Mouse (Mus musculus): ENCODE data around the gene Edc3. TPM values are rescaled to one million over a fixed set of nuclear protein-coding genes. Genes with fewer than 3 reads are reported as not detected.
A peak's percentile ranks its signal among the peaks of the same experiment; 100 is the strongest.

Gene Edc3
- polyA plus RNA-seq (2012; ENCODE audit: insufficient read depth, low replicate concordance), result 1.1 and 2.8 TPM in 2 replicates

DNA sequence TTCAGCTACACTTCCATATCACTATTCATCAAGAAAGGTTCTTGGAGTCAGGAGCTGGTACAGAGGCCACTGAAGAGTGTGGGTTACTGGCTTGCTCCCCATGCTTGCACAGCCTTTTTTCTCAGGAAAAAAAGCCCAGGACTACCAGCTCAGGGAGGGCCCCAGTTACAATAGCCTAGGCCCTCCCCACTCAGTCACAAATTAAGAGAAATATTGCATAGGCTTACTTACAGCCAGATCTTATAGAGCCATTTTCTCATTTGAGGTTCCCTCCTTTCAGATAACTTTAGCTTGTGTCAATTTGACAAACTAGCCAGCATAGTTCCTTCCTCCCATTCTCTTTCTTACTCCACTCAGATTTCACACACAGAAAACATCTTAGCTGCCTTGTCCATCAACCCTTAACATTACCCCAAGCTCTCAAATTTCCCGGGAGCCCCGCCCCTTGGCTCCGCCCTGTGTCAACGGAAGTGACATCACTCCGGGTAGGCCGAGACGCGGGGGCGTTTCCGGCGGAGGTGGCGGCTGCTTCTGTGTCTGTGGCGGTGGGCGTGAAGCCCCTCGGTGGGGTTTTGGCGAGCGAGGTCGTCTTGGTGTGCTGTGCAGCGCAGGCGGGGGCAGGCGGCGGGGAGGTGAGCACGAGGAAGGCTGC lies at the start of gene Edc3:
TSS of gene Edc3 (plus strand) at position 473 of the 652 bp plus-strand sequence.
- H3K4me1 ChIP-seq, result peaks cover 35% of the 10 kb centered on the region
- peak within 1 kb of the TSS; percentile 99 for H3K4me3 ChIP-seq (replicated peaks)
- TF ChIP-seq GATA1 (IDR thresholded peaks at IDR 0.05; ENCODE audit: borderline replicate concordance, low read length) (no peak), FLI1 (IDR thresholded peaks at IDR 0.05; ENCODE audit: low read length) (peak; percentile 78)
- H3K27me3 ChIP-seq (replicated peaks), result no peaks in the 10 kb centered on the region
- peaks cover 17% of the 10 kb centered on the region for H3K36me3 ChIP-seq (replicated peaks; ENCODE audit: low read length)
- no peaks in the 10 kb centered on the region; the same call in 1 of the 2 replicates for H3K9me3 ChIP-seq

DNA sequence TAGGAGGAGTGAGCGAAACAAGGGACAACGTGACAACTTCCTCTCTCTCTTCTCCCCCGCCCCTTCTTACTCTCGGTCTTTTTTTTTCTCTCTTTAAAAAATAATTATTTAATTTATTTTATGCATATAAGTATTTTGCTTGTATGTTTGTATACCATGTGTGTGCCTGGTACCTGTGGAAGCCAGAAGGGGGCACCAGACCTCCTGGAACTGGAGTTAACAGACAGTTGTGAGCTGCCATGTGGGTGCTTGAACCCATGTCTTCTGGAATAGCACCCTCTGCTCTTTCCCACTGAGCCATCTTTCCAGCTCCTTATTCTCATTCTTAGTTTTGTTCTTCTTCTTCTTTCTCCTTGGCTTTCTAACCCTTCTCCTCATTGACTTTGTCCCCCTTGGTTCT lies 49.4 kb upstream of the Edc3 start:
- peaks cover 7% of the 10 kb centered on the region; the same call in 1 of the 2 replicates for H3K9me3 ChIP-seq
- H3K36me3 ChIP-seq (replicated peaks; ENCODE audit: low read length), result no peaks in the 10 kb centered on the region
- no peak for TF ChIP-seq GATA1 (IDR thresholded peaks at IDR 0.05; ENCODE audit: borderline replicate concordance, low read length)
- TF ChIP-seq FLI1 (IDR thresholded peaks at IDR 0.05; ENCODE audit: low read length), result no peak
- H3K4me1 ChIP-seq, result peaks cover 48% of the 10 kb centered on the region
- no peaks in the 10 kb centered on the region for H3K27me3 ChIP-seq (replicated peaks)
- no peak overlapping the region for H3K4me3 ChIP-seq (replicated peaks)

GRCm38 (mm10) chr9:57659774-57660173 lies 48.6 kb upstream of the Edc3 start:
- no peaks in the 10 kb centered on the region for H3K36me3 ChIP-seq (replicated peaks; ENCODE audit: low read length)
- H3K27me3 ChIP-seq (replicated peaks), result no peaks in the 10 kb centered on the region
- H3K4me3 ChIP-seq (replicated peaks), result no peak overlapping the region
- peaks cover 7% of the 10 kb centered on the region; the same call in 1 of the 2 replicates for H3K9me3 ChIP-seq
- TF ChIP-seq FLI1 (IDR thresholded peaks at IDR 0.05; ENCODE audit: low read length), result no peak
- TF ChIP-seq GATA1 (IDR thresholded peaks at IDR 0.05; ENCODE audit: borderline replicate concordance, low read length), result no peak
- peaks cover 43% of the 10 kb centered on the region for H3K4me1 ChIP-seq

GRCm38 (mm10) chr9:57660501-57660900 lies 47.8 kb upstream of the Edc3 start:
- TF ChIP-seq FLI1 (IDR thresholded peaks at IDR 0.05; ENCODE audit: low read length) (no peak), GATA1 (IDR thresholded peaks at IDR 0.05; ENCODE audit: borderline replicate concordance, low read length) (no peak)
- no peak overlapping the region for H3K4me3 ChIP-seq (replicated peaks)
- H3K4me1 ChIP-seq, result peaks cover 40% of the 10 kb centered on the region
- peaks cover 7% of the 10 kb centered on the region; the same call in 1 of the 2 replicates for H3K9me3 ChIP-seq
- no peaks in the 10 kb centered on the region for H3K36me3 ChIP-seq (replicated peaks; ENCODE audit: low read length)
- H3K27me3 ChIP-seq (replicated peaks), result no peaks in the 10 kb centered on the region

DNA sequence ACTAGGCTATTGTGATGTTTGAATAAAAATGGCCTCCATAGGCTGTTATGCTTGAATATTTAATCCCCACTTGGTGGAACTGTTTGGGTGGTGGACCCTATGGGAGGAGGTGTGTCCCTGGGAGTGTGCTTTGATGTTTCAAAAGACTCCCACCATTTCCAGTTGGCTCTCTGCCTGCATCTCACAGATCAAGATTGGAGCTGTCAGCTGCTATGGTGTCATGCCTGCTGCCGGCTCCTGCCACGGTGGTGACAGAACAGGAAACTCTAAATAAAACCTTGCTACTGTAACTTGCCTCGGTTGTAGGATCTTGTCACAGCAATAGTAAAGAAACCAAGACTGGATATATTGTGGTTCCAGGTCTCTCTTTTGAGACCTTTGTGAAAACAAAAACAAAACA lies 46.8 kb upstream of the Edc3 start:
- Histone ChIP-seq H3K27me3 (replicated peaks) (peaks cover 1% of the 10 kb centered on the region), H3K4me3 (replicated peaks) (no peak overlapping the region), H3K9me3 (peaks cover 7% of the 10 kb centered on the region; the same call in 1 of the 2 replicates), H3K4me1 (peaks cover 42% of the 10 kb centered on the region), H3K36me3 (replicated peaks; ENCODE audit: low read length) (no peaks in the 10 kb centered on the region)
- TF ChIP-seq FLI1 (IDR thresholded peaks at IDR 0.05; ENCODE audit: low read length), result no peak
- TF ChIP-seq GATA1 (IDR thresholded peaks at IDR 0.05; ENCODE audit: borderline replicate concordance, low read length), result no peak

GRCm38 (mm10) chr9:57664616-57665015 lies 43.7 kb upstream of the Edc3 start:
- Histone ChIP-seq H3K4me1 (peaks cover 59% of the 10 kb centered on the region), H3K36me3 (replicated peaks; ENCODE audit: low read length) (no peaks in the 10 kb centered on the region)
- TF ChIP-seq GATA1 (IDR thresholded peaks at IDR 0.05; ENCODE audit: borderline replicate concordance, low read length), result no peak
- TF ChIP-seq FLI1 (IDR thresholded peaks at IDR 0.05; ENCODE audit: low read length), result no peak

DNA sequence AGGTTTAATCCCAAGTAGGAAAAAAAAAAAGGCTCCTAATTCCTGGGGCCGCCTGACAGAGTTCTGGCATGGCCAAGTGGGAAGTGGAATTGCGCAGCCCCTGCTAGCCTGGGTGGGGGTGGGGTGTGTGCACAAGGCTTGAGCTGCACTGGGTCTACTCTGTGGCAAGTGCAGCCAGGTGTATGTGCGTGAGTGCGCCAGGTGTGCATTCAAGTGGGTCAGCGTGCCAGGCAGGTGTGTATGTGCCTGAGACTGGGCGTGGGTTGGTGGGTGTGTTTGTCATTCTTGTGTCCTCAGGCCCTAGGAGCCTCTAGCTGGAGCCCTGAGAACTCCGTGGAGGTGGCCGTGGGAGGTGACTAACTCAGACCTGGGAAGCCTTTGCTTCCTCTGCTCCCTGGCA lies 41.8 kb upstream of the Edc3 start:
- Histone ChIP-seq H3K4me3 (replicated peaks) (peak overlapping the region; percentile 78), H3K9me3 (peaks cover 20% of the 10 kb centered on the region), H3K4me1 (peaks cover 45% of the 10 kb centered on the region), H3K36me3 (replicated peaks; ENCODE audit: low read length) (no peaks in the 10 kb centered on the region), H3K27me3 (replicated peaks) (peaks cover 6% of the 10 kb centered on the region)
- TF ChIP-seq FLI1 (IDR thresholded peaks at IDR 0.05; ENCODE audit: low read length), result no peak
- no peak for TF ChIP-seq GATA1 (IDR thresholded peaks at IDR 0.05; ENCODE audit: borderline replicate concordance, low read length)

More at GRCm38 (mm10) chr9:57664616-57665015, 43.7 kb upstream of the Edc3 start:
- Histone ChIP-seq H3K9me3 (peaks cover 8% of the 10 kb centered on the region), H3K4me3 (replicated peaks) (no peak overlapping the region), H3K27me3 (replicated peaks) (peaks cover 4% of the 10 kb centered on the region)

GRCm38 (mm10) chr9:57667136-57667535 lies 41.2 kb upstream of the Edc3 start:
- TF ChIP-seq GATA1 (IDR thresholded peaks at IDR 0.05; ENCODE audit: borderline replicate concordance, low read length), result no peak
- no peak for TF ChIP-seq FLI1 (IDR thresholded peaks at IDR 0.05; ENCODE audit: low read length)
- Histone ChIP-seq H3K9me3 (peaks cover 20% of the 10 kb centered on the region), H3K36me3 (replicated peaks; ENCODE audit: low read length) (no peaks in the 10 kb centered on the region), H3K4me3 (replicated peaks) (peak overlapping the region; percentile 56), H3K27me3 (replicated peaks) (peaks cover 8% of the 10 kb centered on the region), H3K4me1 (peaks cover 48% of the 10 kb centered on the region)

DNA sequence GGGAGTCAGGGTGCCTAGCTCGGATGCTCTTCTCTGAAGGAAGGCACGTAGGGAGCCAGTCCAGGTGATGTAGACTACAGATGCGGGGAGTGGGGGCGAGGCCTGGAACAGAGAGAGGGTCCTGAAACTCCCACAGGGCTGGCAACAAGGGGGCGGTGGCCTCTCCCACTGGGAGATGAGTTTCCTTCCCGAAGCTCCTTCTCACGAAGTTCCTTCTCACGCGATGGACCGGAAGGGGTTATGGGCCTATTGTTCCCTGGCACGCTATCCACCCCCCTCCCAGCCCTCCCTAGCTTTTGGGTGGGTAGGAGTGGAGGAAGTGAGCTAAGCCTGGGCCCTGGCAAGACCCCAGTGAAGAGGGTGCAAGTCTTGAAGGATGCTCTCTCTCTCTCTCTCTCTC lies 40.5 kb upstream of the Edc3 start:
- Histone ChIP-seq H3K4me3 (replicated peaks) (peak overlapping the region; percentile 68), H3K4me1 (peaks cover 48% of the 10 kb centered on the region), H3K36me3 (replicated peaks; ENCODE audit: low read length) (no peaks in the 10 kb centered on the region), H3K27me3 (replicated peaks) (peaks cover 8% of the 10 kb centered on the region), H3K9me3 (peaks cover 20% of the 10 kb centered on the region)
- no peak for TF ChIP-seq FLI1 (IDR thresholded peaks at IDR 0.05; ENCODE audit: low read length)
- no peak for TF ChIP-seq GATA1 (IDR thresholded peaks at IDR 0.05; ENCODE audit: borderline replicate concordance, low read length)

- Histone ChIP-seq H3K9me3 (peaks cover 19% of the 10 kb centered on the region), H3K27me3 (replicated peaks) (peaks cover 8% of the 10 kb centered on the region), H3K4me3 (replicated peaks) (peak overlapping the region; percentile 47), H3K36me3 (replicated peaks; ENCODE audit: low read length) (no peaks in the 10 kb centered on the region), H3K4me1 (peaks cover 48% of the 10 kb centered on the region)
- TF ChIP-seq GATA1 (IDR thresholded peaks at IDR 0.05; ENCODE audit: borderline replicate concordance, low read length), result no peak
- TF ChIP-seq FLI1 (IDR thresholded peaks at IDR 0.05; ENCODE audit: low read length), result no peak
Observed at GRCm38 (mm10) chr9:57668277-57668676, 40.1 kb upstream of the Edc3 start.
